Mouse (Mus musculus): ENCODE measurements around the gene Camk1. TPM values are rescaled to one million over a fixed set of nuclear protein-coding genes. Genes with fewer than 3 reads are reported as not detected.

The Camk1 gene
- polyA plus RNA-seq, 1 experiment from 2014 or later: 47.2 TPM

DNA sequence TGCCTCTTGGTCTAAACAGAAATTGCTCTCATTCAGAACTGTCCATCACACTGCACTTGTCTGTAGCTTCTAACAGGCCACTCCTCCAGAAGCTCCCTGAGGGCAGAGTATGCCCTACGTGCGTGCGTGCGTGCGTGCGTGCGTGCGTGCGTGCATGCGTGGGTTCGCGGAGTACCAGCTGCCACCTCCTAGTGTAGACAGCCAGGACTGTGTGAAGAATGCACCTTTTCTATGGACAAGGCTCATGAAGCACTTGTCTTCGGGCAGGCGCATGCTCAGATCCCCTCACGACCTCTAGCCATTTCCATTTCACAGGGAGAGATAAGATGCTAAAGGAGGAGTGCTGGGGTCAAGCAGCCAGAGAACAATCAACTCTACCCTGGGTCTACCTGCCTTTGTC lies 54.4 kb downstream of the Camk1 start:
- 92% methylated on average over 15 of the region's 15 CpGs for WGBS
- H3K36me3 ChIP-seq: no peaks in the 10 kb centered on the region
- H3K27me3 ChIP-seq (ENCODE audit: low read depth, poor library complexity, severe bottlenecking): peaks cover 18% of the 10 kb centered on the region
- no peak overlapping the region for H3K27ac ChIP-seq (replicated peaks)
- no peak overlapping the region for H3K4me3 ChIP-seq
- H3K4me1 ChIP-seq: peaks cover 5% of the 10 kb centered on the region
- no peaks in the 10 kb centered on the region for H3K9me3 ChIP-seq (replicated peaks)
- no peak for DNase-seq (ENCODE audit: low spot score)

DNA sequence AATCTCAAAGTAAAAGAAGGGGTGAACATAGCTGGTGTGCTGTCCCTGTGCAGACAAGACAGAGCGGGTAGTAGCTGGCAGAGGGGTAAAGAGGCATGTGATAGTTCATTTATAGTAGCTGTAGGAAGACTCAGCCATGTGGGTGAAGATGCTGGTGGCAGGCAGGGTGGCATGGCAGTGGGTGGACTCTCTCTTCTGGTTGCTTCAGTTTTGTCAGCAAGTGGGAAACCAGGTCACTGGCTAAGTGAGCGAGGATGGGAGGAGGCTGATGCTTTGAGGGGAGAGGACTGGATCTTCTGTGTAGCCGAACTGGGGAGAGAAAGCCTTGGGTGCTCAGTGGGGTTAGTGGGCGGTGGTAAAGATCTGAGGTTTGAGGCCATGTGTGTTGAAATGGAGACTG lies 56.5 kb downstream of the Camk1 start:
- Histone ChIP-seq H3K9me3 (replicated peaks) (no peaks in the 10 kb centered on the region), H3K27ac (replicated peaks) (no peak overlapping the region), H3K4me3 (no peak overlapping the region), H3K36me3 (no peaks in the 10 kb centered on the region), H3K4me1 (peaks cover 26% of the 10 kb centered on the region), H3K27me3 (ENCODE audit: low read depth, poor library complexity, severe bottlenecking) (peaks cover 39% of the 10 kb centered on the region)
- 77% methylated on average over 4 of the region's 4 CpGs for WGBS
- DNase-seq (ENCODE audit: low spot score): no peak

DNA sequence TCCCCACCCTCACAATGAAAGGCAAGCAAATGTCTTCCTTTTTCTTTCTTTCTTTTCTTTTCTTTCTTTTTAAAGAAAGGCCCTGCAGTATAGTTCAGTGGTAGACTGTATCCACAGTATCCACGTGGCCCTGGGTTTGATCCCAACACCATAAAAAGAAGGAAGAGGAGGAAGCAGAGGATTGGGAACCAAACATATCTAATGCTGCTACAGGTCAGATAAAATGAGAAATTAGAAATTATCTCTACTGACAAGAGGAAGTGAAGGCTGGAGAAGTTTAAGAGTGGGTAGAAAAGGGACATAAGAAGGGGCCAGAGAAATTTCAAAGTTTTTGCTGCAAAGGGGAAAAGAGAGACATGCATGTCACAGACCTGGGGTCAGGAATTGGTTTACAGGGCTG lies 57.5 kb downstream of the Camk1 start:
- WGBS: 75% methylated on average over 1 of the region's 1 CpGs

DNA sequence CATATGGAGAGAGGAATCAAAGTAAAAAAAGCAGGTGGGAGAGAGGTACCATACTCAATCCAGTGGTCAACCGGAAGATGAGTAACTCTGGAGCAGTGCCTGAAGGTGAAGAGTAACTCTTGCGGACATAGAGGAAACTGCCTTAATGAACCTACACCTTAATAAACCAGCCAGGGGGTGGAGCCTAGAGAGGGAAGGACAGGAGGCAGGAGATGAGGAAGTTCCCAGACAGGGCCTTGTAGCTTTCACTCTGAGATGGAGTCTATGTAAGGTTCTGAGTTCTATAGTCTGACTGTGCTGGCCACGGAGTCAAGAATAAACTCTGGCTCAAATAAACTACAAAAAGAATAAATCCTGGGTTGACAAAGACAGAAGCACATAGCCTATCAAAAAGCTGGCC lies 58.9 kb downstream of the Camk1 start:
- Histone ChIP-seq H3K27me3 (ENCODE audit: low read depth, poor library complexity, severe bottlenecking) (peaks cover 57% of the 10 kb centered on the region), H3K27ac (replicated peaks) (no peak overlapping the region), H3K36me3 (peaks cover 10% of the 10 kb centered on the region), H3K4me3 (no peak overlapping the region), H3K4me1 (peaks cover 33% of the 10 kb centered on the region), H3K9me3 (replicated peaks) (no peaks in the 10 kb centered on the region)
- DNase-seq (ENCODE audit: low spot score): no peak
- WGBS: 77% methylated on average over 3 of the region's 3 CpGs

More for the DNA sequence above, 57.5 kb downstream of the Camk1 start:
- Histone ChIP-seq H3K9me3 (replicated peaks) (no peaks in the 10 kb centered on the region), H3K27me3 (ENCODE audit: low read depth, poor library complexity, severe bottlenecking) (peaks cover 48% of the 10 kb centered on the region), H3K27ac (replicated peaks) (no peak overlapping the region), H3K4me3 (no peak overlapping the region), H3K36me3 (no peaks in the 10 kb centered on the region), H3K4me1 (peaks cover 33% of the 10 kb centered on the region)
- DNase-seq (ENCODE audit: low spot score): no peak

Other genes starting within 250 kb of the Camk1 start
- gene Lhfpl4, start 148.6 kb downstream of the Camk1 start, polyA plus RNA-seq (2016; fragmentation: Nextera tagmentation; extraction: Ambion mirVana): 13.8 and 21.6 TPM in 2 replicates
- 49.2 and 51.0 TPM in 2 replicates for gene Mtmr14, start 106.1 kb downstream of the Camk1 start, polyA plus RNA-seq (2016; fragmentation: Nextera tagmentation; extraction: Ambion mirVana)
- gene Cpne9, start 61.7 kb downstream of the Camk1 start, polyA plus RNA-seq (2016; fragmentation: Nextera tagmentation; extraction: Ambion mirVana): 0.27 and 0.38 TPM in 2 replicates
- 22.4 and 26.2 TPM in 2 replicates for gene Brpf1, start 36.8 kb downstream of the Camk1 start, polyA plus RNA-seq (2016; fragmentation: Nextera tagmentation; extraction: Ambion mirVana)
- gene Ogg1, start 17.0 kb downstream of the Camk1 start, polyA plus RNA-seq (2016; fragmentation: Nextera tagmentation; extraction: Ambion mirVana): 16.1 and 18.8 TPM in 2 replicates
- 59.2 and 62.9 TPM in 2 replicates for gene Tada3, start 33.9 kb upstream of the Camk1 start, polyA plus RNA-seq (2016; fragmentation: Nextera tagmentation; extraction: Ambion mirVana)
- gene Arpc4, start 34.1 kb upstream of the Camk1 start, polyA plus RNA-seq (2016; fragmentation: Nextera tagmentation; extraction: Ambion mirVana): 379 and 381 TPM in 2 replicates
- gene Ttll3, start 45.3 kb upstream of the Camk1 start, polyA plus RNA-seq (2016; fragmentation: Nextera tagmentation; extraction: Ambion mirVana): 5.9 and 6.7 TPM in 2 replicates
- gene Rpusd3, start 75.4 kb upstream of the Camk1 start, polyA plus RNA-seq (2016; fragmentation: Nextera tagmentation; extraction: Ambion mirVana): 36.3 and 43.4 TPM in 2 replicates
- not detected in 2 replicates for gene Cidec, start 91.8 kb upstream of the Camk1 start, polyA plus RNA-seq (2016; fragmentation: Nextera tagmentation; extraction: Ambion mirVana)
- gene Jagn1, start 98.6 kb upstream of the Camk1 start, polyA plus RNA-seq (2016; fragmentation: Nextera tagmentation; extraction: Ambion mirVana): 90.0 and 93.5 TPM in 2 replicates
- 1.1 and 1.4 TPM in 2 replicates for gene Il17re, start 114.5 kb upstream of the Camk1 start, polyA plus RNA-seq (2016; fragmentation: Nextera tagmentation; extraction: Ambion mirVana)
- 4.4 and 5.3 TPM in 2 replicates for gene Il17rc, start 127.4 kb upstream of the Camk1 start, polyA plus RNA-seq (2016; fragmentation: Nextera tagmentation; extraction: Ambion mirVana)
- gene Creld1, start 139.3 kb upstream of the Camk1 start, polyA plus RNA-seq (2016; fragmentation: Nextera tagmentation; extraction: Ambion mirVana): 43.0 and 45.4 TPM in 2 replicates
- 2.0 and 2.3 TPM in 2 replicates for gene Prrt3, start 157.9 kb upstream of the Camk1 start, polyA plus RNA-seq (2016; fragmentation: Nextera tagmentation; extraction: Ambion mirVana)
- 82.0 and 83.4 TPM in 2 replicates for gene Emc3, start 187.7 kb upstream of the Camk1 start, polyA plus RNA-seq (2016; fragmentation: Nextera tagmentation; extraction: Ambion mirVana)
- gene Fancd2, start 187.7 kb upstream of the Camk1 start, polyA plus RNA-seq (2016; fragmentation: Nextera tagmentation; extraction: Ambion mirVana): 18.1 and 18.2 TPM in 2 replicates